Mouse (Mus musculus): ENCODE measurements around the gene Lpar6.

GRCm38 (mm10) chr14:73255426-73255970 is 17.8 kb downstream of the Lpar6 start:
- TF ChIP-seq POLR2A (IDR thresholded peaks at IDR 0.05; ENCODE audit: low read depth, low read length), result no peak
- no peak for TF ChIP-seq CTCF (IDR thresholded peaks at IDR 0.05; ENCODE audit: extremely low read depth, insufficient read length, insufficient replicate concordance, low read depth, low read length)
